Mouse (Mus musculus): ENCODE data around the gene Dhx8. TPM values are rescaled to one million over a fixed set of nuclear protein-coding genes. Genes with fewer than 3 reads are reported as not detected.

The Dhx8 gene
- total and polyA plus RNA-seq, 3 experiments = 7.2 to 17.1 (median 16.0) TPM

DNA sequence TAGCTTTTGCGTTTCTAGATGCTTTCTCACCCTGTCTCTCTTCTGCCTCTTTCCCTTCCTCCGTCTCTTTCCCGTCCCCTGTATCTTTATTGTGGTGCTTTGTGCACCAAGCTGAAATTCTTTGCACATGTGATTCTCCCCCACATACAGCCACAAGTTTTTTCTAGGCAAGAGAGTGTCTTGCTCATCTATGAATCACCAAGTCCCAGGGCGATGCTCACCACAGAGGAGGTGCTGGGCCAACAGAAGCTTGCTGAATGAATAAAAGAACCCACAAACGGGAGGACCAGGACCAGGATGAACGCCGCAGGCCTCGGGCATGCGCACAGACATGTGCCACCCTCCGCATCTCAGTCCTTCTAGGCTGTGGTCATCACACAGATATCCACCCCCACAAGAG is 74.5 kb downstream of the Dhx8 start:
- WGBS = 80% methylated on average over 10 of the region's 10 CpGs

DNA sequence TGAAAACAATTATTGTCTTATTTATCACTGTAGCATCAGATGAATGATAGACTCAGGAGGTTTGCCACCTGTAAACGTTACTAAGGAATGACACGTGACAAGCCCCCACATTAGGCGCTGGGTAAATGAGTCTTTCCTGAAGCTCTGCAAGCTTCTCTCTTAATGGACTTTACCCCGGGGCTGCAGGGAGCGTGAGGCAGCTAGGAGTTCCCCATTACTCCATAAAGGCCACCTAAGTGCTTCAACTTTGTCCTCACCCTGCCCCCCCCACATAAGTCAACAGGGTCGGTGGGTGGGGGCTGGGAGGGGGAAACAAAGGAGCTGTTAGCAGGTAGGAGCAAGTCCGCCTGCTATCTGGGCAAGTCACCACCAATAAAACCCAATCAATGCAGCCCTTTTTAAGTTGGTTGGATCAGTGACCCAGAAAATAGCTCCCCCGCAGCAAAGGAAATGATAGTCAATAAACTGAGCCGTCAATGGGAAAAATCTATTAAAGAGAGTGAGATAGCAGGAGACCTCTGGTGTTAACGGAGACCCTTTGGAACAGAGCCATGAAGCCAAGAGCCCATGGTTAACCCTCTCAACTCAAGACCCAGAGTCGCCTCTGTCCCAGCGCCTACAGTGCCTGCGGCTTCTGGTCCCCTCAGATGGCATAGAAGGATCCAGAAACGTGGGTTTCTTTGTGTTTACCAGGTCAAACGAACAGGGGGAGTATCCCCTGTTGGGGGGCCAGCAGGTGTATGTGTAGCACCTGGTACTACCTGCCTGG is 76.5 kb downstream of the Dhx8 start:
- Histone ChIP-seq H3K4me3 (no peak overlapping the region), H3K4me1 (ENCODE audit: control insufficient read depth, insufficient read depth, low read length) (peaks cover 1% of the 10 kb centered on the region; the same call in 1 of the 2 replicates), H3K9ac (ENCODE audit: low read depth, low read length) (no peak overlapping the region), H3K79me2 (replicated peaks; ENCODE audit: control insufficient read depth, insufficient read depth, low read length) (no peaks in the 10 kb centered on the region), H3K27ac (no peak overlapping the region), H3K36me3 (ENCODE audit: control insufficient read depth, insufficient read depth, low read length) (no peaks in the 10 kb centered on the region), H3K27me3 (ENCODE audit: control insufficient read depth, insufficient read depth, low read length) (no peaks in the 10 kb centered on the region; the same call in 1 of the 2 replicates)
- TF ChIP-seq EP300 (IDR thresholded peaks at IDR 0.05; ENCODE audit: insufficient read depth, low read depth, low read length) = no peak
- TF ChIP-seq POLR2A (IDR thresholded peaks at IDR 0.05; ENCODE audit: insufficient read depth, low read depth, low read length) = no peak
- no peak for TF ChIP-seq CTCF (IDR thresholded peaks at IDR 0.05)
- DNase-seq = no peak
- intact Hi-C loops (cut with DNase I) = no loop called here
- 53% methylated on average over 15 of the region's 15 CpGs for WGBS

More for the DNA sequence above, 74.5 kb downstream of the Dhx8 start:
- no peaks in the 10 kb centered on the region for H3K36me3 ChIP-seq (ENCODE audit: control insufficient read depth, insufficient read depth, low read length)
- no peaks in the 10 kb centered on the region for H3K4me1 ChIP-seq (ENCODE audit: control insufficient read depth, insufficient read depth, low read length)
- H3K4me3 ChIP-seq = no peak overlapping the region
- TF ChIP-seq CTCF (IDR thresholded peaks at IDR 0.05) (no peak), POLR2A (IDR thresholded peaks at IDR 0.05; ENCODE audit: insufficient read depth, low read depth, low read length) (no peak), EP300 (IDR thresholded peaks at IDR 0.05; ENCODE audit: insufficient read depth, low read depth, low read length) (no peak)
- no peaks in the 10 kb centered on the region; the same call in 1 of the 2 replicates for H3K27me3 ChIP-seq (ENCODE audit: control insufficient read depth, insufficient read depth, low read length)
- intact Hi-C loops (cut with DNase I) = no loop called here
- no peak overlapping the region for H3K9ac ChIP-seq (ENCODE audit: low read depth, low read length)
- no peaks in the 10 kb centered on the region for H3K79me2 ChIP-seq (replicated peaks; ENCODE audit: control insufficient read depth, insufficient read depth, low read length)
- H3K27ac ChIP-seq = no peak overlapping the region
- no peak for DNase-seq

DNA sequence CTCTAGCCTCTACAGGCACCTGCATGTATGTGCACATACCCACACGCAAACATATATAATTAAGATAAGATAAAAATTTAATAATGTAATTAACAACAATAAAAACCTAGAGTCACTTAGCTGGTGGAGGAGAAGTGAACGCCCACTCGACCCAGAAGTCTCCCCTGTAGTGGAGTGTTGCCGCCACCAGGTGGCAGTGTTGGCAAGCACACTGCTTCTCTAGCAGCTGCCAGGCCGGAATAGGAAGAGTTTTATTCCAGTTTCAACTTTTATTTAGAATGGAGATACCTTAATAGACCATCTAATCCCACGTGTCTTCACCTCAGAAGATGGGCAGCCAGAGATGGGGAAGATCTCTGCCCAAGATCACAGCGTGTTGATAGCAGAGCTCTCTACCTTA is 80.5 kb downstream of the Dhx8 start:
- peak; percentile 75 to 87 for DNase-seq
- 3% methylated on average over 7 of the region's 7 CpGs for WGBS
- no peak overlapping the region for H3K27ac ChIP-seq

DNA sequence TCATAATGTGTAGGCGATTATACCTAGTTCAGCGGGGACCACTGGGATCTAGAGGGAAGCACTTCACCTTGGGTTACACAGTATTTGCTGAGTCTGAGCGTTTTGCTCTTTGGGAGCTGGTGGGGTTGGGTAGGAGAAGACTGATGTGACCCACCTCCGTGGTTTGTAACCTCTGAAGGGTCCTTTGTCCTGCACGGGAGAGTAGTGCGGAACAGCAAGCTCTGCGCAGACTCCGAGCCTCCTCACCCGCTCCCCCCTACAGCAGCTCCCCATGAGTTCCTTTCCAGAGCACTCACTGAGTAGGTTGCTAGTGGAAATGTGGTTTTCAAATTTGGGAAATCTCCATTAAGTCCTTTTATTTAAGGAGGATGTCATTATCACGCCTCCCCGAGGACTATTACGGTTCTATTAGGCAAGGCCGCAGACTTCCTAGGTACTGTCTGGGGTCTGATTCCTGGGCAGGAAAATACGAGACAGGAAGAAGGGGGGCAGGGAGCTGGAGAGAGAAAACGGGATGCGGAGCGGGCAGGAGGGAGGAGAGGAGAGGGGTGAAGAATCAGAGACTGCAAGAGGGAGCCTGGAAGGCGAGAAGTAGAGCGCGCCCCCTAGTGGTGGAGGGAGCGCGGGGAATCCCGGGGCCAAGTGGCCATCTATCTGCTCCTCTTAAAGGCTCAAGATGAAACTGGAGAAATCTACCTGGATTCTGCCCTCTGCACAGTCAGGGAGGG is 81.8 kb downstream of the Dhx8 start:
- TF ChIP-seq POLR2A (IDR thresholded peaks at IDR 0.05; ENCODE audit: insufficient read depth, low read depth, low read length) (no peak), CTCF (IDR thresholded peaks at IDR 0.05) (no peak; the same call in 1 of the 2 replicates), EP300 (IDR thresholded peaks at IDR 0.05; ENCODE audit: insufficient read depth, low read depth, low read length) (no peak)
- no peak overlapping the region for H3K4me3 ChIP-seq
- intact Hi-C loops (cut with DNase I) = loop anchor here (1.0 to 5.0 kb wide), 2 partner anchors 51 to 153 kb away; partner anchors contain the start of gene Sost
- H3K79me2 ChIP-seq (replicated peaks; ENCODE audit: control insufficient read depth, insufficient read depth, low read length) = no peaks in the 10 kb centered on the region
- H3K27ac ChIP-seq = no peak overlapping the region
- H3K9ac ChIP-seq (ENCODE audit: low read depth, low read length) = peak overlapping the region; percentile 53
- peaks cover 5% of the 10 kb centered on the region for H3K4me1 ChIP-seq (ENCODE audit: control insufficient read depth, insufficient read depth, low read length)
- no peaks in the 10 kb centered on the region for H3K36me3 ChIP-seq (ENCODE audit: control insufficient read depth, insufficient read depth, low read length)
- H3K27me3 ChIP-seq (ENCODE audit: control insufficient read depth, insufficient read depth, low read length) = no peaks in the 10 kb centered on the region; the same call in 1 of the 2 replicates
- peak; percentile 78 to 88 for DNase-seq
- WGBS = 26% methylated on average over 23 of the region's 23 CpGs

More for the DNA sequence above, 80.5 kb downstream of the Dhx8 start:
- Histone ChIP-seq H3K4me3 (no peak overlapping the region), H3K9ac (ENCODE audit: low read depth, low read length) (no peak overlapping the region), H3K36me3 (ENCODE audit: control insufficient read depth, insufficient read depth, low read length) (no peaks in the 10 kb centered on the region), H3K27me3 (ENCODE audit: control insufficient read depth, insufficient read depth, low read length) (no peaks in the 10 kb centered on the region; the same call in 1 of the 2 replicates), H3K79me2 (replicated peaks; ENCODE audit: control insufficient read depth, insufficient read depth, low read length) (no peaks in the 10 kb centered on the region), H3K4me1 (ENCODE audit: control insufficient read depth, insufficient read depth, low read length) (peaks cover 5% of the 10 kb centered on the region)
- TF ChIP-seq EP300 (IDR thresholded peaks at IDR 0.05; ENCODE audit: insufficient read depth, low read depth, low read length) = peak; percentile 95
- 0 out of 2 replicates have a peak, but pooled peaks have one; percentile 99 for TF ChIP-seq CTCF (IDR thresholded peaks at IDR 0.05)
- no peak for TF ChIP-seq POLR2A (IDR thresholded peaks at IDR 0.05; ENCODE audit: insufficient read depth, low read depth, low read length)
- intact Hi-C loops (cut with DNase I) = loop anchor here (1.0 to 5.0 kb wide), 3 partner anchors 92 to 154 kb away; partner anchors contain the start of gene Sost

DNA sequence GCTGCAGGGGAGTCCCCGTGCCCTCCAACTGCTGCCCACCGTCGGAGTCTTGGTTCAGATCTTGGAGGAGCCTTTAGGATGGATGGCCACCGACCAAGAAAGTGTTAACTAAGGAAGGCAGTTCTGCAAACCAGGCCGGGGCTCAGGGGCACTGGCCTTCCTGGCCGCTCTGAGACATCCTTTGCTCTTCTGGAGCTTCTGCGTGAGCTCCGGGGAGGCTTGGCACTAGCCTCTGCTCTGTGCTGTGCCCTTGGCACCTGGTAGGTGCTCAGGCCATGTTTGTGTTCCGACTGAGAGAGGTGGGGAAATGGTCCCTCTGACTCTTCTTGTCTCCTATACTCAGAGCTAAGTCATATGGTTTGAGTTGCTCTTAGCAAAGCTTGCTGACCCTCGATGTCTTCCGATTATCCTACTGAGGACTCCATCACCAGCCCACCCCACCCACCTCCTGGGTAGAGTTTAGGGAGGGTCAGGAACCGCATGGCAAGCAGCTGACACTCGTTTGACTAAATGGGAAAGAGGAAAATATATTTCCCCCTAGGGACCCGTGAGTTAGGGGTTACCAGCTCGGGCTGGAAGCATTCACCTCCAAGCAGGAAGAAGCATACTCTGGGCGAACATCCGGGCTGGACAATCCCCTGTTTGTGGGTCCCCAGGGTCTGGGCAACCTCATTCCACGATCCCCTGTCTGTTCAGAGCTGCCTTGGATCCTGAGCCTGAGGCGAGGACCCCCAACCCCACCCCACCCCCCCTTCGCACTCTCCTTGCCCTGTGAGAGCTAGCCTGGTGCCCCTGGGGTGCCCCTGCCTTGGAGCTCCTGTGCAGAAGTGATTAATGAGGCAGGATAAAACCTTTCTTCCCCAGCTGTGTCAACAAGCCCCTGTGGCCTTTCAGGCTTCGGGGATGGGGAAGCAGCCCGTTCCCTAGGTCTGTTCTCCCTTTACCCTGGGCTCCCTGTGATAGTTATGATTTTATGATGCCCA is 82.7 kb downstream of the Dhx8 start:
- Histone ChIP-seq H3K79me2 (replicated peaks; ENCODE audit: control insufficient read depth, insufficient read depth, low read length) (no peaks in the 10 kb centered on the region), H3K4me1 (ENCODE audit: control insufficient read depth, insufficient read depth, low read length) (peaks cover 8% of the 10 kb centered on the region), H3K9ac (ENCODE audit: low read depth, low read length) (no peak overlapping the region), H3K27ac (no peak overlapping the region), H3K27me3 (ENCODE audit: control insufficient read depth, insufficient read depth, low read length) (no peaks in the 10 kb centered on the region; the same call in 1 of the 2 replicates), H3K4me3 (no peak overlapping the region), H3K36me3 (ENCODE audit: control insufficient read depth, insufficient read depth, low read length) (no peaks in the 10 kb centered on the region)
- intact Hi-C loops (cut with DNase I) = no loop called here
- no peak; the same call in 1 of the 2 replicates for TF ChIP-seq CTCF (IDR thresholded peaks at IDR 0.05)
- TF ChIP-seq EP300 (IDR thresholded peaks at IDR 0.05; ENCODE audit: insufficient read depth, low read depth, low read length) = no peak
- TF ChIP-seq POLR2A (IDR thresholded peaks at IDR 0.05; ENCODE audit: insufficient read depth, low read depth, low read length) = no peak
- DNase-seq = no peak
- WGBS = 27% methylated on average over 22 of the region's 22 CpGs

Other genes starting within 250 kb of the Dhx8 start
- under 1 TPM; 0.18 to 0.63 TPM for gene Brca1, start 181.0 kb upstream of the Dhx8 start, total RNA-seq (2021)
- gene Brca1, start 181.0 kb upstream of the Dhx8 start, polyA plus RNA-seq (2012; rRNA removed) = 0.06 and 0.20 TPM in 2 replicates
- 10 to 100 TPM; 86.2 to 98.9 TPM for gene Nbr1, start 180.8 kb upstream of the Dhx8 start, total RNA-seq (2021)
- 77.3 and 99.6 TPM in 2 replicates for gene Nbr1, start 180.8 kb upstream of the Dhx8 start, polyA plus RNA-seq (2012; rRNA removed)
- 1 to 10 TPM; 2.8 to 3.4 TPM for gene Tmem106a, start 150.7 kb upstream of the Dhx8 start, total RNA-seq (2021)
- 15.5 and 18.8 TPM in 2 replicates for gene Tmem106a, start 150.7 kb upstream of the Dhx8 start, polyA plus RNA-seq (2012; rRNA removed)
- not detected for gene Gm11634, start 133.7 kb upstream of the Dhx8 start, total RNA-seq (2021)
- not detected in 2 replicates for gene Gm11634, start 133.7 kb upstream of the Dhx8 start, polyA plus RNA-seq (2012; rRNA removed)
- 10 to 100 TPM; 45.6 to 49.5 TPM for gene Rdm1, start 105.7 kb upstream of the Dhx8 start, total RNA-seq (2021)
- gene Rdm1, start 105.7 kb upstream of the Dhx8 start, polyA plus RNA-seq (2012; rRNA removed) = 42.3 and 49.8 TPM in 2 replicates
- 10 to 100 TPM; 18.9 to 23.5 TPM for gene Arl4d, start 67.4 kb upstream of the Dhx8 start, total RNA-seq (2021)
- 23.4 and 27.8 TPM in 2 replicates for gene Arl4d, start 67.4 kb upstream of the Dhx8 start, polyA plus RNA-seq (2012; rRNA removed)
- not detected for gene Etv4, start 52.5 kb downstream of the Dhx8 start, total RNA-seq (2021)
- 0.59 and 0.61 TPM in 2 replicates for gene Etv4, start 52.5 kb downstream of the Dhx8 start, polyA plus RNA-seq (2012; rRNA removed)
- 1 to 10 TPM; 5.6 to 7.3 TPM for gene Meox1, start 161.5 kb downstream of the Dhx8 start, total RNA-seq (2021)
- 7.2 and 15.1 TPM in 2 replicates for gene Meox1, start 161.5 kb downstream of the Dhx8 start, polyA plus RNA-seq (2012; rRNA removed)
- 1 to 10 TPM; 2.1 to 3.2 TPM for gene Sost, start 234.1 kb downstream of the Dhx8 start, total RNA-seq (2021)
- 5.8 and 7.0 TPM in 2 replicates for gene Sost, start 234.1 kb downstream of the Dhx8 start, polyA plus RNA-seq (2012; rRNA removed)